Mouse (Mus musculus): Measurements from ENCODE around the gene Snx29. TPM values are rescaled to one million over a fixed set of nuclear protein-coding genes. Genes with fewer than 3 reads are reported as not detected.

The Snx29 gene
- polyA plus RNA-seq, 1 experiment, result not detected

DNA sequence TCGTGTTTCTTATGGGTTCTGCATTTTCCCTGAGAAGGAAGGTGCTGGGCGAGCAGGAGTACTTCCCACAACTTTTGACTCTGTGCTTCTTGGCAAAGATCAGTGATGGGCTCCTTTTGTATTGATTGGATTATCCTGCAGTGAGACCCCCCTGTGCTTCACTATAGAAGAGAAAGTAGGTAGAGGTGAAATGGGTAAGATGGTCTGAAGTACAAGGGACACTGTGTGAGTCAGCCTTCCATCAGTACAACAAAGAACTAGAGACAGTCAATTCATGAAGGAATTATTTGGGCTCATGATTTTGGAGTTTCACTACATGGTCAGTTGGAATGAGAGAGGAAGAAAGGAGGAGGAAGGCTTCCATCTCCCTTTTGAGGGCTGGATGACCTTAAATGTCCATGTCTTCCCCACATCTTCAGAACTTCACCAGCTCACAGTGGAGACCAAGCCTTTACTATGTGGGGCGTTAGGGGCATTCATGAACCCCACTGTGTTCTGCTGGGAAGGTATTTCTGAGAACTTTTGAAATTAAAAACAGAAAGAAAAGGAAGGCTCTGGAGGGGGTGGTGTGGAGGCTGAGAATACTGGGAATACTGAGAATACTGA, 363.1 kb downstream of the Snx29 start:
- Histone ChIP-seq H3K4me1 (ENCODE audit: control insufficient read depth, insufficient read depth, low read length) (peaks cover 10% of the 10 kb centered on the region), H3K27ac (ENCODE audit: insufficient read depth, low read depth, low read length) (no peak overlapping the region), H3K4me3 (ENCODE audit: insufficient read depth, low read depth, low read length) (no peak overlapping the region)
- TF ChIP-seq POLR2A (IDR thresholded peaks at IDR 0.05; ENCODE audit: insufficient read depth, low read depth, low read length) (no peak), CTCF (IDR thresholded peaks at IDR 0.05; ENCODE audit: insufficient read depth, low read depth, low read length) (no peak)
- WGBS, result 90% methylated on average over 3 of the region's 3 CpGs

DNA sequence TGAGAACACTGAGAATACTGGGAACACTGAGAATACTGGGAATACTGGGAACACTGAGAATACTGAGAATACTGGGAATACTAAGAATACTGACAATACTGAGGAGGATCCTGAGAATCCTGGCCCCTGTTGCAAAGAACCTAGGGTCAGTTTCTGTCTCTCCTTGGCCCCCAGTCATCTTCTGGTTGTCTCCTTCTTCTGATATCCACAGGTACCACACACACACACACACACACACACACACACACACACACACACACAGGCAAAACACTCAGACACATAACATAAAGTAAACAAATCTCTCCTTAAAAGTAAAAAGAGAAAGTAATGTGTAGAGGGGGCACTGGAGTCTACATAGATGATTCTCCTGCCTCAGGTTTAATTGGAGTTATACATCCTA, 365.1 kb downstream of the Snx29 start:
- TF ChIP-seq CTCF (IDR thresholded peaks at IDR 0.05; ENCODE audit: insufficient read depth, low read depth, low read length) (no peak), POLR2A (IDR thresholded peaks at IDR 0.05; ENCODE audit: insufficient read depth, low read depth, low read length) (no peak)
- no peak overlapping the region for H3K4me3 ChIP-seq (ENCODE audit: insufficient read depth, low read depth, low read length)
- peaks cover 17% of the 10 kb centered on the region for H3K4me1 ChIP-seq (ENCODE audit: control insufficient read depth, insufficient read depth, low read length)
- no peak overlapping the region for H3K27ac ChIP-seq (ENCODE audit: insufficient read depth, low read depth, low read length)

DNA sequence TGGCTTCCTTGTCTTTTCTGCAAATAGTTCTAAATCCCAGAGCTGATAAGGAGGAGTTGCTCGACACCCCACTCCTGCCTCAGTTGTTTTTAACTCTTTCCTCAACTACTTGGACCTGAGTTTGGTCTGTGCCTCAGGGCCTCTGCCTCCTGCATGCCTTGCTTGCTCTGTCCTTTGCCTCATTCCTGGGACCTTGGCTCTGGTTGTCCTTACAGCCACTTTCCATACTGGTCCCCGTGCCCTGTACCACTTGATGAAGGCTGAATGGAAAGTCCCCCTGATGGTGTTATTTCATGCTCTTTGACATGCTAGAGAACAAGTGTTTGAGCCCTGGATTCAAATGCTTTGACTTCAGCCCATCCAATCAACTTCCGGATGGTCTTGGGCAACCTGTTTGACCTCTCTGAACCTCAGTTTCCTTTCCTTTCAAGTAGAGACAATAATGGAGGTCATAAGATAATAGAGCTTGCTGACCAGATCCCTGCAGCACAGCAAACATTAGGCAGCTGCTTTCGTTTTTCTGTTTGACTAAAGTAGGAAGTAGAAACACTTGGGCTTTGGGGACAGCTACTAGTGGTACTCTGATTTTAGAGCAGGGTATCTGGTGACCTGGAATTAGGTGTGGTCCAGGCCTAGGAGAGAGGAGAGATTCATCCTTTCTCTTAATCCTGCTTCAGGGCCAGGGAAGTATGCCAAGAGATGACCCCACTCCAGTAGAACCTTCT, 365.7 kb downstream of the Snx29 start:
- Histone ChIP-seq H3K27ac (ENCODE audit: insufficient read depth, low read depth, low read length) (no peak overlapping the region), H3K4me3 (ENCODE audit: insufficient read depth, low read depth, low read length) (no peak overlapping the region), H3K4me1 (ENCODE audit: control insufficient read depth, insufficient read depth, low read length) (peaks cover 17% of the 10 kb centered on the region)
- TF ChIP-seq CTCF (IDR thresholded peaks at IDR 0.05; ENCODE audit: insufficient read depth, low read depth, low read length) (no peak), POLR2A (IDR thresholded peaks at IDR 0.05; ENCODE audit: insufficient read depth, low read depth, low read length) (no peak)
- WGBS, result 94% methylated on average over 4 of the region's 4 CpGs

DNA sequence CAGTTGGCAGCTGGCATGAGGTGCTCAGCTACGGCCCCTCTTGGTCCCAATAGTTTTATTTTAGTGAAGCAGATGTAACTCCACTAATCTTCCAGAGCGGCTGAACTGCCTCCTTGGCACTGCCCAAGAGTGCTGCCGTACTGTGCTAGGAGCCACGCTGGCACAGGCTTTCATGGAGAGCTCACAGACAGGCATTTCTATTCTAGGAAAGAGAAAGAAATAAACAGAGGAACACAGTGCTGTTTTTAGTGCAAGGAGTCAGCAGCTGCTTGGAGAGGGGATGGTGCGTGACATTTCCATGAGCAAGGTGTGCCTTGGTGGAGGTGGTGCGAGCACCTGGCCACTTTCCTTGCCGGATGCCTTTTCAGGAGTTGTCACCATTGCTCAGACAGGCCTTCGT, 367.4 kb downstream of the Snx29 start:
- 17% methylated on average over 8 of the region's 8 CpGs for WGBS
- Histone ChIP-seq H3K4me3 (ENCODE audit: insufficient read depth, low read depth, low read length) (no peak overlapping the region), H3K4me1 (ENCODE audit: control insufficient read depth, insufficient read depth, low read length) (peaks cover 17% of the 10 kb centered on the region), H3K27ac (ENCODE audit: insufficient read depth, low read depth, low read length) (peak overlapping the region; percentile 53)
- TF ChIP-seq POLR2A (IDR thresholded peaks at IDR 0.05; ENCODE audit: insufficient read depth, low read depth, low read length) (no peak), CTCF (IDR thresholded peaks at IDR 0.05; ENCODE audit: insufficient read depth, low read depth, low read length) (no peak)

DNA sequence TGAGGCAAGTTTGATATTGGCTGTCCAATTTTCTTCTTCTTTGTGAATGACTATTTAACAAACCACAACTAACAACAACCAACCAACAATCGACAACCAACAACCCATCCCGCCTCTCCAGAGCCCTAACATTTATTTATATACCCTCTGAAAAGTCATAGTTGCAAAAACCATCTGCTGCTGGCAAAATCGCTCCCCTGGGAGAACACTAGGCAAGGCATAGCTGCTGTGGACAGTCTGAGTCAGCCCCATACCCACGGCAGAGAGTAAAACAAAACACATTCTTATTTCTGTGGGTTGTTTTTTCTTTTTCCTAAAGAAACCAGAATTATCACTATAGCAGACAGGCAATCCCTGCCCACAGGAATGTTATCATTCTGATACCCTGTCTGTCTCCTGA, 368.0 kb downstream of the Snx29 start:
- no peak overlapping the region for H3K4me3 ChIP-seq (ENCODE audit: insufficient read depth, low read depth, low read length)
- TF ChIP-seq CTCF (IDR thresholded peaks at IDR 0.05; ENCODE audit: insufficient read depth, low read depth, low read length) (no peak), POLR2A (IDR thresholded peaks at IDR 0.05; ENCODE audit: insufficient read depth, low read depth, low read length) (no peak)
- 31% methylated on average over 4 of the region's 4 CpGs for WGBS
- H3K4me1 ChIP-seq (ENCODE audit: control insufficient read depth, insufficient read depth, low read length), result peaks cover 17% of the 10 kb centered on the region
- peak overlapping the region; percentile 42; the same call in 1 of the 2 replicates for H3K27ac ChIP-seq (ENCODE audit: insufficient read depth, low read depth, low read length)

DNA sequence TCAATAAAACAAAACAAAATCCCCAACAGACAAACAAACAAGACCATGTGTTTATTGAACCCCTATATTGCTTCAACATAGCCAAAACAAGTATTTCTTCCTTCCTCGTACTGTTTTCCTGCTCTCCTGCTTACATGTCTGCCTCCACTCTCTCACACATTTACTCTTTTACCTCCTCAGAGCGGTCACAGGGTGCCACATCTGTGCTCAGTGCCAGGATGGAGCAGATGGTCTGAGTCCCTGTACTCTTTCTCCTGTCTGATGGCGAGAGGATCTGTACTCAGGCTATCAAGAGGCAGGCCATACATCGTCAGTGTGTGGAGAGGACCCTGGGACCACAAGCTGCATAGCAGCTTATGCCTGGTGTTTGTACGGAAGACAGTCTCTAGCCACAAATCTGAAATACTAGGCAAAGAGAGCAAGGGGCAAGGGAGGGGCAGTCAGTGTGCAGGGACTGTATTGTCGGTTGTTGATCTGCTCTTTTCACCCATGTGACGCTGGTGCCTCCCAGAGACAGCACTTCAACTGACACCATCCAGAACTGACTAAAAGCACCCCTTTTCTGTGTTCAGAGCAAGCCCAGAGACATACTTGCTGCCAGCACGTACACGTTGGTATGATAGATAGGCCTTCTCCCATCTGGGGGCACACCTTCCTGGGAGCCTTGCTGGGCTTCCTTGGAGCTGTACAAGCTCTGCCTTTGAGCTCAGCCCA, 368.9 kb downstream of the Snx29 start:
- TF ChIP-seq CTCF (IDR thresholded peaks at IDR 0.05; ENCODE audit: insufficient read depth, low read depth, low read length) (no peak), POLR2A (IDR thresholded peaks at IDR 0.05; ENCODE audit: insufficient read depth, low read depth, low read length) (no peak)
- peak overlapping the region; percentile 42; the same call in 1 of the 2 replicates for H3K27ac ChIP-seq (ENCODE audit: insufficient read depth, low read depth, low read length)
- WGBS, result 87% methylated on average over 9 of the region's 9 CpGs
- H3K4me3 ChIP-seq (ENCODE audit: insufficient read depth, low read depth, low read length), result no peak overlapping the region
- peaks cover 17% of the 10 kb centered on the region for H3K4me1 ChIP-seq (ENCODE audit: control insufficient read depth, insufficient read depth, low read length)

DNA sequence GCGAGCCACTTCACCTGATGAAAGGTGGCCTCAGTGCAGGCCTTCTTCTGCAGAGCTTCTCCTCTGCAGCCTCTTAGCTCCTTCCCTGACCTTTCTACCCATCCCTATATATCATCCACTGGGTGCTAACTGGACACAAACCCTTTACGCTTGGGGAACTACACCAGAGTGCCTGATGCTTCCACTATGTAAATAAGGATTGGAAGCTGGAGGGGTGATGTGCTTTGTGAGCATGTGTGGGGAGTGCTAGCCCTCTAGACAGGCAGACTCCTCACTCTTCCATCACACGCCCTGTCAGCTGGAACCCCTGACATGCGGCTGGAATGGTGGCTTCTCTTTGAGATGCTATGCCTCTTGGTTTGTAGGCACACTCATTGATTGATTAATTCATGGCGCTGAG, 370.0 kb downstream of the Snx29 start:
- H3K4me1 ChIP-seq (ENCODE audit: control insufficient read depth, insufficient read depth, low read length), result peaks cover 17% of the 10 kb centered on the region
- H3K4me3 ChIP-seq (ENCODE audit: insufficient read depth, low read depth, low read length), result no peak overlapping the region
- 96% methylated on average over 5 of the region's 5 CpGs for WGBS
- TF ChIP-seq CTCF (IDR thresholded peaks at IDR 0.05; ENCODE audit: insufficient read depth, low read depth, low read length), result no peak
- H3K27ac ChIP-seq (ENCODE audit: insufficient read depth, low read depth, low read length), result no peak overlapping the region

DNA sequence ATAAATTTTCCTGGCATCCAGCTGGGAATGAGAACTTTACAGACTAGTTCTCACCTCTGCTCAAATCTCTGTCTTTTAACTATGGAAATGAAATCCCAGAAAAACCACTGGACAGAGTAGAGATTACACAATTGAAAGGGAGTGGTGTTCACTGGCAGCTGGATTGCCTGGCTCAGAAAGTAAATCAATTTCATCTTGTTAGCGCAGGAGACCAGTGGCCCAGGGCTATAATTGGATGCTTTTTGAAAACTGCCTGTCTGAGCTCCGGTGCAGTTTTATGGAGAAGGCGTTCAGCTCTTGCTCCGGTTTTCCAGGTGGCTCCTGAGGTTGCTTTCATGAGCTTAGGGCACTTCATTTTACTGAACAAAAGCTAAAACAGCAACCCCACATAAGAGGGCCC, 371.7 kb downstream of the Snx29 start:
- Histone ChIP-seq H3K4me1 (ENCODE audit: control insufficient read depth, insufficient read depth, low read length) (peaks cover 17% of the 10 kb centered on the region), H3K4me3 (ENCODE audit: insufficient read depth, low read depth, low read length) (no peak overlapping the region), H3K27ac (ENCODE audit: insufficient read depth, low read depth, low read length) (no peak overlapping the region)
- WGBS, result 85% methylated on average over 4 of the region's 4 CpGs
- TF ChIP-seq POLR2A (IDR thresholded peaks at IDR 0.05; ENCODE audit: insufficient read depth, low read depth, low read length), result no peak
- no peak for TF ChIP-seq CTCF (IDR thresholded peaks at IDR 0.05; ENCODE audit: insufficient read depth, low read depth, low read length)

DNA sequence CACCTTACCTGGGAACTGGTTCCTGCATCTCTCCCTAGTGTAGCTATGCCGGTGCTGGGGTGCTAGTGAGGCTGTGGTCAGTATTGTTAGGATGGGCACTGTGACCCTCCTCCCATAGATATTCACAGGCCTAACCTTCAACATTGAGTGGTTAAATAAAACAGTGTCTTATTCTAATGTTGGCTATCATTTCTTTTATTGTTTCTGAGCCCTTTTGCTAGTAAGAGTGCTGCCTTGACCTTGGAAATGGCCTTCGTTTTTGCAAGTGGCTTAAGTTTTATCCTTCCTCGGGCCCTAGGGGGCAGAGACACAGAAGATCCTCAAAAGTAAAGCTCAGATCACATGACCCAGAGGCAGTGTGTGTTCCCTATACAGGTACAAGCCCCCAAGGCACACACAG, 374.1 kb downstream of the Snx29 start:
- 92% methylated on average over 3 of the region's 3 CpGs for WGBS

More for the DNA sequence above, 374.1 kb downstream of the Snx29 start:
- Histone ChIP-seq H3K27ac (ENCODE audit: insufficient read depth, low read depth, low read length) (no peak overlapping the region), H3K4me1 (ENCODE audit: control insufficient read depth, insufficient read depth, low read length) (peaks cover 4% of the 10 kb centered on the region), H3K4me3 (ENCODE audit: insufficient read depth, low read depth, low read length) (no peak overlapping the region)
- TF ChIP-seq CTCF (IDR thresholded peaks at IDR 0.05; ENCODE audit: insufficient read depth, low read depth, low read length), result no peak
- no peak for TF ChIP-seq POLR2A (IDR thresholded peaks at IDR 0.05; ENCODE audit: insufficient read depth, low read depth, low read length)
